Mouse (Mus musculus): ENCODE data around the gene Panx2. TPM values are rescaled to one million over a fixed set of nuclear protein-coding genes. Genes with fewer than 3 reads are reported as not detected.

The Panx2 gene
- polyA plus RNA-seq, 1 experiment from 2014 or later: 0.40 TPM

DNA sequence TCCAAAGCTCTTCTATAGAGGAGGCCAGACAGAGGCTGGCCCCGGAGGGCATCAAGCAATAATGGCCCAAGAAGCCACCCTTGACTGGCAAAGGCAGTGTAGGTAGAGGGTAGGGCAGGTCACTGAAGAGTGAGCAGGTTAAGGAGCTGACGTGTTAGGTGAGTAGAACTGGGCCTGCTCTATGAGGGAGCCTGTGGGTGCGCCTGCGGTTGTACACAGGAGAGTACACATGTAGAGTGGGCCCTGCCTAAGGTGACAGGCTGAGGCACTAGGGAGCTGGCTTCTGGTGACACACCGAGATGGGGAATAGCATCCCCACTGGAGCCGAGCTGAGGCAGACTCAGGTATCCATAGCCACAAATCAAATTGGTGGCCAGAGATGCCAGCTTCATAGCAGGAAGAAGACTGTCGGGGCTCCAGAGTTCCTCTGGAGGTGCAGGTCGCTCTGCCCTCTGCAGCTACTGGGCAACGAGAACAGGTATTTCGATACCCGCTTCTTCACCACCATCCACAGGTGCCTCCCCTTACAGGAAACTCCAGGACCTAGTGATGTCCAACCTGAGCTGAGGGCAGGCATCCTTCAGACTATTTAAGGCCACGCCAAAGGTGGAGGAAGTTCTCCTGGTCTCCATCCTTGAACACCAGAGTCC is 1.4 kb downstream of the Panx2 start:
- ATAC-seq (ENCODE audit: insufficient read depth, low FRiP score): no peak
- peaks cover 4% of the 10 kb centered on the region; the same call in 1 of the 2 replicates for H3K4me1 ChIP-seq (ENCODE audit: control insufficient read depth, insufficient read depth, low read length)
- H3K36me3 ChIP-seq (ENCODE audit: control insufficient read depth, insufficient read depth, low read length): no peaks in the 10 kb centered on the region
- H3K4me2 ChIP-seq (ENCODE audit: low read depth, low read length): no peak overlapping the region
- WGBS: 87% methylated on average over 12 of the region's 12 CpGs
- no peak overlapping the region for H3K9ac ChIP-seq (ENCODE audit: low read length)
- no peaks in the 10 kb centered on the region for H3K9me3 ChIP-seq (replicated peaks; ENCODE audit: control insufficient read depth, low read length)
- no peak overlapping the region for H3K27ac ChIP-seq (ENCODE audit: low read length)
- no peak overlapping the region for H3K4me3 ChIP-seq (replicated peaks; ENCODE audit: low read length)
- peaks cover 30% of the 10 kb centered on the region for H3K27me3 ChIP-seq (ENCODE audit: control insufficient read depth, insufficient read depth, low read length)

DNA sequence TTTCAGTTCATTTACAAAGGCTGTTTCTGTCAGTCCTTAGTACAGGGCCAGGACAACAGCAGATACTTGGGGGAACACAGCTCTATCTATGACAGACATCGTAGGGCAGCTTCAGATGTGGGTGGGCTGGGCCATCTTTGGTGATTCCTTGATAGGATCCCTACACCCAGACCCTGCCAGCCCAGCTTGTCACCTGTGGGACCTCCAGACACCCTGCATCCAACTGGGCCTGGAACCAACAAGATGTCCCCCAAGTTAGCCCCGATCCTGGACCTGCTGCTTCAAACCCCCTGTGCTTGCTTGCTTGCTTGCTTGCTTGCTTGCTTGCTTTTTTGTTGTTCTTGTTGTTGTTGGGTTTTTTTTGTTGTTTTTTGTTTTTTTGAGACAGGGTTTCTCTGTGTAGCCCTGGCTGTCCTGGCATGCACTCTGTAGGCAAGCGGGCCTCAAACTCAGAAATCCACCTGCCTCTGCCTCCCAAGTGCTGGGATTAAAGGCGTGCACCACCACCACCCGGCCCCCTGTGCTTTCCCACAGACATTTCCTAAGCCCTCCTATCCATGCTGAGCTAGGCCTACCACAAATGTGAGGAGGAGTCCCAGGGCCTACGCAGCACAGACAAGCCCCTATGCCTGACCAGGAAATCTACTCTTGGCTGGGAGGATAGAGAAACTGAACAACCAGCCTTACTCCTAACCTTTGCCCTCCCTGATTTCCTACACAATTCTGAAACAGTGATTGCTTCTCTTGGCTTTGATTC is 2.4 kb downstream of the Panx2 start:
- no peak overlapping the region for H3K27ac ChIP-seq (ENCODE audit: low read length)
- H3K27me3 ChIP-seq (ENCODE audit: control insufficient read depth, insufficient read depth, low read length): peaks cover 38% of the 10 kb centered on the region
- no peak overlapping the region for H3K4me2 ChIP-seq (ENCODE audit: low read depth, low read length)
- WGBS: 87% methylated on average over 6 of the region's 6 CpGs
- no peak overlapping the region for H3K4me3 ChIP-seq (replicated peaks; ENCODE audit: low read length)
- H3K9me3 ChIP-seq (replicated peaks; ENCODE audit: control insufficient read depth, low read length): no peaks in the 10 kb centered on the region
- no peak overlapping the region for H3K9ac ChIP-seq (ENCODE audit: low read length)
- H3K36me3 ChIP-seq (ENCODE audit: control insufficient read depth, insufficient read depth, low read length): no peaks in the 10 kb centered on the region
- ATAC-seq (ENCODE audit: insufficient read depth, low FRiP score): no peak
- H3K4me1 ChIP-seq (ENCODE audit: control insufficient read depth, insufficient read depth, low read length): peaks cover 4% of the 10 kb centered on the region; the same call in 1 of the 2 replicates

DNA sequence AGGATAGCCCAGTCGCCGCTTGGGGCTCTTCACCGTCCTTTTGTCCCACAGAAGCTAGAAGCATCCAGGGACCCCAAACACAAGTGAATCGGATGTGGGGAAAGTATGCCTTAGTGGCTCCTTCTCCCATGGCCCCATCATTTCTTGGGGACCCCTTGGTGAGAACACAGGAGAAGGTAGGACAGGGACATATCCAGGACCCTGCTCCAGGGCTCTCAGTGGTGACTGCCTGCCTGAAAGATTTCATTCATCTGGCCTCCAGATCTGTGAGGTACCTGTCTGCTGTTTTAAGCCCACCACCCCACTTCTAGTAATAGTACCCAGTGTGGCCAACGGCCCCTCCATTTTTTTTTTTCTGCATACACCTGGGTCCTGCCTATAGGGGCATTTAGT is 3.0 kb downstream of the Panx2 start:
- 90% methylated on average over 5 of the region's 5 CpGs for WGBS
- no peak for ATAC-seq (ENCODE audit: insufficient read depth, low FRiP score)
- no peak overlapping the region for H3K4me3 ChIP-seq (replicated peaks; ENCODE audit: low read length)
- H3K27ac ChIP-seq (ENCODE audit: low read length): no peak overlapping the region
- H3K27me3 ChIP-seq (ENCODE audit: control insufficient read depth, insufficient read depth, low read length): peaks cover 44% of the 10 kb centered on the region
- H3K4me2 ChIP-seq (ENCODE audit: low read depth, low read length): no peak overlapping the region
- H3K4me1 ChIP-seq (ENCODE audit: control insufficient read depth, insufficient read depth, low read length): peaks cover 4% of the 10 kb centered on the region; the same call in 1 of the 2 replicates
- no peaks in the 10 kb centered on the region for H3K36me3 ChIP-seq (ENCODE audit: control insufficient read depth, insufficient read depth, low read length)
- H3K9ac ChIP-seq (ENCODE audit: low read length): no peak overlapping the region
- no peaks in the 10 kb centered on the region for H3K9me3 ChIP-seq (replicated peaks; ENCODE audit: control insufficient read depth, low read length)

- no peak for ATAC-seq (ENCODE audit: insufficient read depth, low FRiP score)
- no peaks in the 10 kb centered on the region for H3K36me3 ChIP-seq (ENCODE audit: control insufficient read depth, insufficient read depth, low read length)
- H3K27ac ChIP-seq (ENCODE audit: low read length): no peak overlapping the region
- H3K4me3 ChIP-seq (replicated peaks; ENCODE audit: low read length): no peak overlapping the region
- no peak overlapping the region for H3K4me2 ChIP-seq (ENCODE audit: low read depth, low read length)
- peaks cover 4% of the 10 kb centered on the region; the same call in 1 of the 2 replicates for H3K4me1 ChIP-seq (ENCODE audit: control insufficient read depth, insufficient read depth, low read length)
- no peak overlapping the region for H3K9ac ChIP-seq (ENCODE audit: low read length)
- peaks cover 45% of the 10 kb centered on the region for H3K27me3 ChIP-seq (ENCODE audit: control insufficient read depth, insufficient read depth, low read length)
- H3K9me3 ChIP-seq (replicated peaks; ENCODE audit: control insufficient read depth, low read length): no peaks in the 10 kb centered on the region
- 70% methylated on average over 7 of the region's 7 CpGs for WGBS
These were observed 3.5 kb downstream of the Panx2 start for GRCm38 (mm10) chr15:89063001-89063400.

GRCm38 (mm10) chr15:89063536-89063935 is 4.0 kb downstream of the Panx2 start:
- ATAC-seq (ENCODE audit: insufficient read depth, low FRiP score): no peak
- no peak overlapping the region for H3K4me2 ChIP-seq (ENCODE audit: low read depth, low read length)
- H3K9ac ChIP-seq (ENCODE audit: low read length): no peak overlapping the region
- no peak overlapping the region for H3K4me3 ChIP-seq (replicated peaks; ENCODE audit: low read length)
- H3K27ac ChIP-seq (ENCODE audit: low read length): no peak overlapping the region
- no peaks in the 10 kb centered on the region for H3K36me3 ChIP-seq (ENCODE audit: control insufficient read depth, insufficient read depth, low read length)
- 60% methylated on average over 6 of the region's 6 CpGs for WGBS
- H3K9me3 ChIP-seq (replicated peaks; ENCODE audit: control insufficient read depth, low read length): no peaks in the 10 kb centered on the region
- H3K4me1 ChIP-seq (ENCODE audit: control insufficient read depth, insufficient read depth, low read length): peaks cover 4% of the 10 kb centered on the region
- peaks cover 45% of the 10 kb centered on the region for H3K27me3 ChIP-seq (ENCODE audit: control insufficient read depth, insufficient read depth, low read length)

DNA sequence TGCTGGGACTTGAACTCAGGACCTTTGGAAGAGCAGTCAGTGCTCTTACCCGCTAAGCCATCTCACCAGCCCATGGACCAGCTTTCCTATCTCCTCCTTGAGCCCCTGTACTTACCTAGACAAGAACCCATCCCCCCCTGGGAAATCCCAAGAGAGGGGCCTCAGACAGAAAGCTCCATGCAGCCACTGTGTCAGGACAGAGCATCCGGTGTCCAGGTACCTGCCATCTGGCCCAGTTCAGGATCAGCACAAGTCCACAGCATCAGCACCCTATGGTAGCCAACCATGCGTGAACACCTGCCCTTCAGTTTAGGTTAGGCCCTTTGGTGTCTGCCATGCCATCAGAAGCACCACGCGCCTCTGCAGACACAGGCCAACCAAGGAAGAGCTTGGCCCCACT is 5.4 kb downstream of the Panx2 start:
- Histone ChIP-seq H3K9ac (ENCODE audit: low read length) (no peak overlapping the region), H3K4me1 (ENCODE audit: control insufficient read depth, insufficient read depth, low read length) (peaks cover 4% of the 10 kb centered on the region), H3K27me3 (ENCODE audit: control insufficient read depth, insufficient read depth, low read length) (peaks cover 39% of the 10 kb centered on the region), H3K4me3 (replicated peaks; ENCODE audit: low read length) (no peak overlapping the region), H3K4me2 (ENCODE audit: low read depth, low read length) (no peak overlapping the region), H3K36me3 (ENCODE audit: control insufficient read depth, insufficient read depth, low read length) (no peaks in the 10 kb centered on the region), H3K9me3 (replicated peaks; ENCODE audit: control insufficient read depth, low read length) (no peaks in the 10 kb centered on the region), H3K27ac (ENCODE audit: low read length) (no peak overlapping the region)
- ATAC-seq (ENCODE audit: insufficient read depth, low FRiP score): no peak
- 93% methylated on average over 5 of the region's 5 CpGs for WGBS

DNA sequence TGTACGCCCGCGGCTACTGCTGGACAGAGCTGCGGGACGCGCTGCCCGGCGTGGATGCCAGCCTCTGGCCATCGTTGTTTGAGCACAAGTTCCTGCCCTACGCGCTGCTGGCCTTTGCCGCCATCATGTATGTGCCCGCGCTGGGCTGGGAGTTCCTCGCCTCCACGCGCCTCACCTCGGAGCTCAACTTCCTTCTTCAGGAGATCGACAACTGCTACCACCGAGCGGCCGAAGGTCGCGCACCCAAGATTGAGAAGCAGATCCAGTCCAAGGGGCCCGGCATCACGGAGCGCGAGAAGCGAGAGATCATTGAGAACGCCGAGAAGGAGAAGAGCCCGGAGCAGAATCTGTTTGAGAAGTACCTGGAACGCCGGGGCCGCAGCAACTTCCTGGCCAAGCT is 8.1 kb downstream of the Panx2 start:
- Histone ChIP-seq H3K27me3 (ENCODE audit: control insufficient read depth, insufficient read depth, low read length) (peaks cover 29% of the 10 kb centered on the region), H3K9ac (ENCODE audit: low read length) (peak overlapping the region; percentile 50), H3K4me1 (ENCODE audit: control insufficient read depth, insufficient read depth, low read length) (peaks cover 4% of the 10 kb centered on the region), H3K9me3 (replicated peaks; ENCODE audit: control insufficient read depth, low read length) (no peaks in the 10 kb centered on the region), H3K36me3 (ENCODE audit: control insufficient read depth, insufficient read depth, low read length) (no peaks in the 10 kb centered on the region), H3K27ac (ENCODE audit: low read length) (no peak overlapping the region), H3K4me3 (replicated peaks; ENCODE audit: low read length) (peak overlapping the region; percentile 33), H3K4me2 (ENCODE audit: low read depth, low read length) (peak overlapping the region; percentile 53)
- ATAC-seq (ENCODE audit: insufficient read depth, low FRiP score): no peak
- WGBS: 22% methylated on average over 35 of the region's 35 CpGs

DNA sequence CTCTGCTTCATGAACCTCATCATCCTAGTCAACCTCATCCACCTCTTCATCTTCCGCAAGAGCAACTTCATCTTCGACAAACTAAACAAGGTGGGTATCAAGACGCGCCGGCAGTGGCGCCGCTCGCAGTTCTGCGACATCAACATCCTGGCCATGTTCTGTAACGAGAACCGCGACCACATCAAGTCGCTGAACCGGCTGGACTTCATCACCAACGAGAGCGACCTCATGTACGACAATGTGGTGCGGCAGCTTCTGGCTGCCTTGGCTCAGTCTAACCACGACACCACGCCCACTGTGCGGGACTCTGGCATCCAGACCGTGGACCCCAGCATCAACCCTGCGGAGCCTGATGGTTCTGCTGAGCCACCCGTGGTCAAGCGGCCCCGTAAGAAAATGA is 8.7 kb downstream of the Panx2 start:
- Histone ChIP-seq H3K4me3 (replicated peaks; ENCODE audit: low read length) (peak overlapping the region; percentile 33), H3K36me3 (ENCODE audit: control insufficient read depth, insufficient read depth, low read length) (no peaks in the 10 kb centered on the region), H3K9ac (ENCODE audit: low read length) (0 out of 2 replicates have a peak overlapping the region, but pooled peaks have one; percentile 43), H3K27ac (ENCODE audit: low read length) (no peak overlapping the region), H3K4me1 (ENCODE audit: control insufficient read depth, insufficient read depth, low read length) (peaks cover 4% of the 10 kb centered on the region), H3K27me3 (ENCODE audit: control insufficient read depth, insufficient read depth, low read length) (peaks cover 29% of the 10 kb centered on the region), H3K9me3 (replicated peaks; ENCODE audit: control insufficient read depth, low read length) (no peaks in the 10 kb centered on the region), H3K4me2 (ENCODE audit: low read depth, low read length) (peak overlapping the region; percentile 53)
- WGBS: 26% methylated on average over 26 of the region's 26 CpGs
- no peak for ATAC-seq (ENCODE audit: insufficient read depth, low FRiP score)

DNA sequence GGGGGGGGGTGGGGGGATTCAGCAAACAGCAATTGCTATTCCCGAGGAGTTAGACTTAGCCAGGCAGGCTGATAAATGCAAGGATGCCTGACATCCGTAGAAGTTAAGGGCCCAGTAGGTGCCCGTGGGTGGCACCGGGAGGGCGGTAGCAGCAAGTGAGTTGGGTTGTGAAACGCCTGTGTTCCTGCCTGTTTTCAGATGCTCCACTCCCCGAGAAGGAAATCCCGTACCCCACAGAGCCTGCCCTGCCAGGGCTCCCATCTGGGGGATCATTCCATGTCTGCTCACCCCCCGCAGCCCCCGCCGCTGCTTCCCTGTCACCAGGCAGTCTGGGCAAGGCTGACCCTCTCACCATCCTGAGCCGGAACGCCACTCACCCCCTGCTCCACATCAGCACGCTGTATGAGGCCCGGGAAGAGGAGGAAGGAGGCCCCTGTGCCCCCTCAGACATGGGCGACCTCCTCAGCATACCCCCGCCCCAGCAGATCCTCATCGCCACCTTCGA is 9.9 kb downstream of the Panx2 start:
- Histone ChIP-seq H3K4me1 (ENCODE audit: control insufficient read depth, insufficient read depth, low read length) (peaks cover 5% of the 10 kb centered on the region), H3K4me2 (ENCODE audit: low read depth, low read length) (no peak overlapping the region), H3K27ac (ENCODE audit: low read length) (no peak overlapping the region), H3K9me3 (replicated peaks; ENCODE audit: control insufficient read depth, low read length) (no peaks in the 10 kb centered on the region), H3K27me3 (ENCODE audit: control insufficient read depth, insufficient read depth, low read length) (peaks cover 29% of the 10 kb centered on the region), H3K9ac (ENCODE audit: low read length) (no peak overlapping the region), H3K36me3 (ENCODE audit: control insufficient read depth, insufficient read depth, low read length) (no peaks in the 10 kb centered on the region), H3K4me3 (replicated peaks; ENCODE audit: low read length) (no peak overlapping the region)
- 79% methylated on average over 19 of the region's 19 CpGs for WGBS
- no peak for ATAC-seq (ENCODE audit: insufficient read depth, low FRiP score)

Data from stomach, embryonic 16.5 days (tissue).